Mouse (Mus musculus) stomach, postnatal 0 days (tissue): ENCODE results near the gene Cys1. TPM values are rescaled to one million over a fixed set of nuclear protein-coding genes. Genes with fewer than 3 reads are reported as not detected.
A peak's percentile ranks its signal among the peaks of the same experiment; 100 is the strongest.

Experiments used
- ATAC-seq: fragments of 200-750 bp; cut with Nextera tagmentation; 2 replicates; pipeline ENCODE4 v1.8.0; 2017; ENCODE audit not compliant: low FRiP score, low TSS enrichment
- DNase-seq: peaks from one replicate; pipeline ENCODE4 v3.0.0-alpha.2; 2016; ENCODE audit warnings: low spot score
- H3K27ac ChIP-seq: fragments of 300-500 bp; sonication (generic); replicated peaks from 2 replicates; pipeline ENCODE4 v1.5.1; 2014; ENCODE audit warnings: mild to moderate bottlenecking, control low read depth
- H3K27me3 ChIP-seq: fragments of 300-500 bp; sonication (generic); 2 replicates; pipeline ENCODE4 v1.6.1; 2014; ENCODE audit warnings: low read length; ENCODE audit not compliant: control insufficient read depth, insufficient read depth
- H3K36me3 ChIP-seq: fragments of 300-500 bp; sonication (generic); 2 replicates; pipeline ENCODE4 v1.6.1; 2014; ENCODE audit warnings: low read length, mixed read lengths; ENCODE audit not compliant: control insufficient read depth, insufficient read depth
- H3K4me1 ChIP-seq: fragments of 300-500 bp; sonication (generic); replicated peaks from 2 replicates; pipeline ENCODE4 v1.6.1; 2014; ENCODE audit warnings: antibody characterized with exemption; ENCODE audit not compliant: control insufficient read depth, insufficient read depth
- H3K4me2 ChIP-seq: fragments of 300-500 bp; sonication (generic); replicated peaks from 2 replicates; pipeline ENCODE4 v1.6.1; 2014; ENCODE audit warnings: low read depth, mild to moderate bottlenecking, control low read depth, moderate library complexity
- H3K4me3 ChIP-seq: fragments of 300-500 bp; sonication (generic); 2 replicates; pipeline ENCODE4 v1.5.1; 2014; ENCODE audit warnings: low read depth, low read length, control low read depth
- H3K9ac ChIP-seq: fragments of 300-500 bp; sonication (generic); 2 replicates; pipeline ENCODE4 v1.6.1; 2014; ENCODE audit warnings: mild to moderate bottlenecking, low read length, control low read depth, mixed read lengths
- H3K9me3 ChIP-seq: fragments of 300-500 bp; sonication (generic); 2 replicates; pipeline ENCODE4 v1.6.1; 2016; ENCODE audit warnings: low read length; ENCODE audit not compliant: control insufficient read depth
- CTCF ChIP-seq: IDR thresholded peaks from 2 replicates; pipeline ENCODE4 v1.5.1; 2016; ENCODE audit warnings: antibody characterized with exemption, low read depth, mild to moderate bottlenecking, moderate library complexity
- EP300 ChIP-seq: optimal IDR thresholded peaks from 2 replicates; pipeline ENCODE3; 2016; ENCODE audit warnings: antibody characterized with exemption
- WGBS: fragments of 180-500 bp; shearing (Covaris S2); extraction: QIAGEN DNeasy Blood & Tissue Kit; methylation state at CpG from one replicate; pipeline ENCODE4 v1.1.7; 2014; 5-methylcytosine and 5-hydroxymethylcytosine counted together
- polyA plus RNA-seq: library from polyadenylated mRNA; unstranded; fragments of >200 nt; fragmentation: Nextera tagmentation; extraction: Ambion mirVana; gene quantifications from 2 replicates; pipeline ENCODE4 v1.2.1, GENCODE M21; 2015

Cys1 gene
- polyA plus RNA-seq, 1 experiment from 2014 or later, result 1.4 TPM

DNA sequence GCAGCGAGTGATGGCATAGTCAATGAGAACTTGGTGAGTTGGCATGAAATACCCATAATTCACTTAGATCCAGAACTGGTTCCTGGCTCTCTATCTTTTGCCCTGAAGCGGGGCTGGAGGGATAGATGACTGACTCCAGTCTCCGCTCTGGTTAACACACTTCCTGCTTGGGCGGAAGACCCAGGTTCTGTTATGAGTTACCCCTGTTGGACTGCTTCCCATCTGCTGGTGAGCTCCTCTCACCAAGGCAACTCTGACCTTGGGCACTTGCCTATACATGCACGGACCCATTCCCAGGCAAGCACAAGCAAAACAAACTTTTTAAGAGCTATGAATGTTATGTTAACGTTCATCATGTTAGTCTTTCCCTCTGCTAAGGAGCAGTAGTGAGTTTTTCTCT lies 27.8 kb upstream of the Cys1 start:
- H3K9ac ChIP-seq, result no peak overlapping the region
- H3K36me3 ChIP-seq, result peaks cover 3% of the 10 kb centered on the region; the same call in 1 of the 2 replicates
- 18% methylated on average over 6 of the region's 6 CpGs for WGBS
- no peak for DNase-seq
- H3K4me3 ChIP-seq, result peak overlapping the region; percentile 87
- H3K9me3 ChIP-seq, result no peaks in the 10 kb centered on the region
- TF ChIP-seq CTCF (no peak), EP300 (no peak)
- no peaks in the 10 kb centered on the region for H3K27me3 ChIP-seq
- no peaks in the 10 kb centered on the region for H3K4me1 ChIP-seq
- H3K4me2 ChIP-seq, result peak overlapping the region; percentile 80
- no peak for ATAC-seq
- peak overlapping the region; percentile 20; the same call in 1 of the 2 replicates for H3K27ac ChIP-seq

DNA sequence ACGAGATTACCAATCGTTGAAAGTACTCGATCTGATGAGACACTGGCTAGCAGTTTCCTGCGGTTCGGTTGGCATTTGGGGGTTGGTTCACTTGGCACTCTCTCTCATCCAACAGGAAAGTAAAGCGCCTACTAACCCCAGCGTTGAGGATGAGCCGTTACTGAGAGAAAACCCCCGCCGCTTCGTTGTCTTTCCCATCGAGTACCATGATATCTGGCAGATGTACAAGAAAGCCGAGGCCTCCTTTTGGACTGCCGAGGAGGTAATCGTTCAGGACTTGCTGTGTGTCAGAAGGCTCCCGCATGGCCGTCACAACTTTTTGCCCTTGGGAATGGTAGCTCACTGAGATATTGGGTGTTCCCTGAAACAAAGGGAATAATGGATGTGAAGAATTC lies 27.2 kb upstream of the Cys1 start:
- Histone ChIP-seq H3K9ac (peak overlapping the region; percentile 74; the same call in 1 of the 2 replicates), H3K9me3 (no peaks in the 10 kb centered on the region), H3K4me1 (no peaks in the 10 kb centered on the region), H3K27me3 (no peaks in the 10 kb centered on the region), H3K27ac (no peak overlapping the region), H3K4me3 (peak overlapping the region; percentile 87), H3K4me2 (peak overlapping the region; percentile 80), H3K36me3 (peaks cover 3% of the 10 kb centered on the region; the same call in 1 of the 2 replicates)
- WGBS, result 1% methylated on average over 17 of the region's 17 CpGs
- no peak for TF ChIP-seq CTCF
- no peak for TF ChIP-seq EP300
- no peak for DNase-seq
- no peak for ATAC-seq

GRCm38 (mm10) chr12:24707954-24708823 lies 26.6 kb upstream of the Cys1 start, which contains the start of gene Rrm2:
Gene Rrm2, plus strand, starts transcription at chr12:24708241.
- H3K4me3 ChIP-seq, result peak within 1 kb of the TSS; percentile 87
- under 1% methylated on average over 83 of the region's 83 CpGs for WGBS
- H3K36me3 ChIP-seq, result peaks cover 3% of the 10 kb centered on the region; the same call in 1 of the 2 replicates
- H3K4me1 ChIP-seq, result no peaks in the 10 kb centered on the region
- no peaks in the 10 kb centered on the region for H3K27me3 ChIP-seq
- ATAC-seq, result peak; percentile 91
- DNase-seq, result peak; percentile 97
- no peaks in the 10 kb centered on the region for H3K9me3 ChIP-seq
- peak within 1 kb of the TSS; percentile 74 for H3K9ac ChIP-seq
- TF ChIP-seq EP300, result no peak
- TF ChIP-seq CTCF, result peak; percentile 86
- peak within 1 kb of the TSS; percentile 80 for H3K4me2 ChIP-seq
- H3K27ac ChIP-seq, result peak within 1 kb of the TSS; percentile 45

GRCm38 (mm10) chr12:24707480-24707802 lies 25.8 kb upstream of the Cys1 start:
- H3K27ac ChIP-seq, result no peak overlapping the region
- no peaks in the 10 kb centered on the region for H3K9me3 ChIP-seq
- H3K4me3 ChIP-seq, result peak overlapping the region; percentile 87
- DNase-seq, result no peak
- no peak for TF ChIP-seq CTCF
- no peak for TF ChIP-seq EP300
- WGBS, result 0% methylated on average over 9 of the region's 9 CpGs
- no peaks in the 10 kb centered on the region for H3K27me3 ChIP-seq
- ATAC-seq, result no peak
- H3K4me2 ChIP-seq, result peak overlapping the region; percentile 80
- H3K36me3 ChIP-seq, result no peaks in the 10 kb centered on the region
- no peaks in the 10 kb centered on the region for H3K4me1 ChIP-seq
- no peak overlapping the region for H3K9ac ChIP-seq

DNA sequence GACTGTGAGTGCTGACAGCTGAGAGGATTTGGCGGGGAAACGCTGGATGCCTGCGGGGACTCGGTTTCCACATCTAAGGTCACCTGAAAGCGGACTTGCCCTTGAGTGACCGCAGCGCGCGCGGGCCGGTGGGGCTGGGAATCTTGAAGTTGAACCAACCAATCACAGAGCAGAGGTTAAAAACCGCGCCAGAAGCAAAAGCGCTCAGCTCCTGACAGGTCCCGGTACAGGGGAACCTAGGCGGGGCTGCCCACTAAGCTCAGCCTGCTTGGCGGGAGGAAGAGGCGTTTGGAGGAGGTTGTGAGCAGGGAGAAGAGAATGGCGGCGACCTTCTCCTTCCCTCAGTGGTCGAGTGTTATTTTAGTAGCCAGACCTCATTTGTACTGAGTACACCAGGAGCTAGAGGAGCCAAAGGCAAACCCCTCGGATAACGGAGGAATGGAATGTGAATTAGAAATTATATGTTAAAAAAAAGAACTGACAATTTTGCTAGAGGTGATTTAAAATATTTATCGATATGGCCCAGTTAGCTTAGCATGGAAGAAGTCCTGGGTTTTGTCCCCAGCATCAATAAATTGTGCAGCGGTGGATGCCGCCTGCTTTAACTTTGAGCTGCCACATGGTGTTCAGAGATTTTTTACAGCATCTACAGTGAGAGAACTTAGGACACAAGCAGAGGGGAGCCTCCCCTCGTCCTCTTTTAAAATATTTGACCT lies 25.3 kb upstream of the Cys1 start:
- Histone ChIP-seq H3K27me3 (no peaks in the 10 kb centered on the region), H3K36me3 (no peaks in the 10 kb centered on the region), H3K4me3 (peak overlapping the region; percentile 87), H3K27ac (no peak overlapping the region), H3K4me1 (no peaks in the 10 kb centered on the region), H3K9me3 (no peaks in the 10 kb centered on the region), H3K9ac (peak overlapping the region; percentile 38; the same call in 1 of the 2 replicates), H3K4me2 (peak overlapping the region; percentile 80)
- DNase-seq (peak; percentile 66), ATAC-seq (0 out of 2 replicates have a peak, but pooled peaks have one; percentile 10)
- no peak for TF ChIP-seq CTCF
- TF ChIP-seq EP300, result no peak
- 2% methylated on average over 27 of the region's 27 CpGs for WGBS
